Mouse (Mus musculus) neural tube, embryonic 12.5 days (tissue): Measurements from ENCODE around the gene Gbp2b. TPM values are rescaled to one million over a fixed set of nuclear protein-coding genes. Genes with fewer than 3 reads are reported as not detected.

Experiments used
- ATAC-seq: fragments of 200-750 bp; cut with Nextera tagmentation; 2 replicates; pipeline ENCODE4 v1.8.0; 2017; ENCODE audit warnings: low read depth, mild to moderate bottlenecking, moderate TSS enrichment, moderate library complexity; ENCODE audit not compliant: low FRiP score
- H3K27ac ChIP-seq: fragments of 300-500 bp; sonication (generic); 2 replicates; pipeline ENCODE4 v1.5.1; 2016
- H3K27me3 ChIP-seq: fragments of 300-500 bp; sonication (generic); replicated peaks from 2 replicates; pipeline ENCODE4 v1.6.1; 2016; ENCODE audit warnings: mild to moderate bottlenecking
- H3K36me3 ChIP-seq: fragments of 300-500 bp; sonication (generic); 2 replicates; pipeline ENCODE4 v1.6.1; 2016; ENCODE audit warnings: mild to moderate bottlenecking
- H3K4me1 ChIP-seq: fragments of 300-500 bp; sonication (generic); 2 replicates; pipeline ENCODE4 v1.6.1; 2016
- H3K4me2 ChIP-seq: fragments of 300-500 bp; sonication (generic); replicated peaks from 2 replicates; pipeline ENCODE4 v1.6.1; 2016; ENCODE audit warnings: mild to moderate bottlenecking
- H3K4me3 ChIP-seq: fragments of 300-500 bp; sonication (generic); 2 replicates; pipeline ENCODE4 v1.5.1; 2016
- H3K9ac ChIP-seq: fragments of 300-500 bp; sonication (generic); 2 replicates; pipeline ENCODE4 v1.6.1; 2016; ENCODE audit warnings: mild to moderate bottlenecking
- H3K9me3 ChIP-seq: fragments of 300-500 bp; sonication (generic); 2 replicates; pipeline ENCODE4 v1.6.1; 2016; ENCODE audit warnings: mild to moderate bottlenecking
- WGBS: fragments of 180-500 bp; shearing (Covaris S2); methylation state at CpG from one replicate; pipeline ENCODE4 v1.1.7; 2016; 5-methylcytosine and 5-hydroxymethylcytosine counted together
- polyA plus RNA-seq: library from polyadenylated mRNA; unstranded; fragments of >200 nt; fragmentation: Nextera tagmentation; extraction: Ambion mirVana; gene quantifications from 2 replicates; pipeline ENCODE4 v1.2.1, GENCODE M21; 2016

Gbp2b gene
- polyA plus RNA-seq, 1 experiment from 2014 or later: not detected

- Histone ChIP-seq H3K4me1 (no peaks in the 10 kb centered on the region), H3K4me3 (no peak overlapping the region), H3K9ac (no peak overlapping the region), H3K4me2 (no peak overlapping the region), H3K27ac (no peak overlapping the region), H3K27me3 (no peaks in the 10 kb centered on the region), H3K9me3 (no peaks in the 10 kb centered on the region), H3K36me3 (no peaks in the 10 kb centered on the region)
- 89% methylated on average over 4 of the region's 4 CpGs for WGBS
- ATAC-seq: no peak
These were observed 16.3 kb upstream of the Gbp2b start for GRCm38 (mm10) chr3:142578342-142578741.

GRCm38 (mm10) chr3:142583067-142583466 is 11.6 kb upstream of the Gbp2b start:
- H3K27me3 ChIP-seq: no peaks in the 10 kb centered on the region

GRCm38 (mm10) chr3:142587386-142587785 is 7.3 kb upstream of the Gbp2b start:
- no peak overlapping the region for H3K4me2 ChIP-seq
- no peak overlapping the region for H3K27ac ChIP-seq
- no peaks in the 10 kb centered on the region for H3K9me3 ChIP-seq
- H3K27me3 ChIP-seq: no peaks in the 10 kb centered on the region
- H3K4me3 ChIP-seq: no peak overlapping the region
- ATAC-seq: no peak
- H3K4me1 ChIP-seq: no peaks in the 10 kb centered on the region
- H3K36me3 ChIP-seq: no peaks in the 10 kb centered on the region
- H3K9ac ChIP-seq: no peak overlapping the region

More at GRCm38 (mm10) chr3:142583067-142583466, 11.6 kb upstream of the Gbp2b start:
- H3K27ac ChIP-seq: no peak overlapping the region
- no peak for ATAC-seq
- H3K36me3 ChIP-seq: no peaks in the 10 kb centered on the region
- WGBS: 92% methylated on average over 4 of the region's 4 CpGs
- no peak overlapping the region for H3K4me2 ChIP-seq
- H3K4me3 ChIP-seq: no peak overlapping the region
- no peaks in the 10 kb centered on the region for H3K4me1 ChIP-seq
- no peak overlapping the region for H3K9ac ChIP-seq
- H3K9me3 ChIP-seq: no peaks in the 10 kb centered on the region

GRCm38 (mm10) chr3:142588888-142589287 is 5.8 kb upstream of the Gbp2b start:
- ATAC-seq: no peak

GRCm38 (mm10) chr3:142590431-142591067 is 4.1 kb upstream of the Gbp2b start:
- Histone ChIP-seq H3K27ac (no peak overlapping the region), H3K4me2 (no peak overlapping the region), H3K4me3 (no peak overlapping the region), H3K27me3 (no peaks in the 10 kb centered on the region), H3K36me3 (no peaks in the 10 kb centered on the region), H3K9ac (no peak overlapping the region), H3K9me3 (no peaks in the 10 kb centered on the region), H3K4me1 (no peaks in the 10 kb centered on the region)
- WGBS: 79% methylated on average over 4 of the region's 4 CpGs
- no peak for ATAC-seq

More at GRCm38 (mm10) chr3:142588888-142589287, 5.8 kb upstream of the Gbp2b start:
- no peak overlapping the region for H3K4me3 ChIP-seq
- H3K27ac ChIP-seq: no peak overlapping the region
- no peaks in the 10 kb centered on the region for H3K4me1 ChIP-seq
- no peaks in the 10 kb centered on the region for H3K9me3 ChIP-seq
- H3K36me3 ChIP-seq: no peaks in the 10 kb centered on the region
- H3K4me2 ChIP-seq: no peak overlapping the region
- 78% methylated on average over 2 of the region's 2 CpGs for WGBS
- no peaks in the 10 kb centered on the region for H3K27me3 ChIP-seq
- H3K9ac ChIP-seq: no peak overlapping the region

- H3K9me3 ChIP-seq: no peaks in the 10 kb centered on the region
- H3K9ac ChIP-seq: no peak overlapping the region
- no peak overlapping the region for H3K27ac ChIP-seq
- WGBS: 87% methylated on average over 3 of the region's 3 CpGs
- no peak overlapping the region for H3K4me2 ChIP-seq
- no peaks in the 10 kb centered on the region for H3K4me1 ChIP-seq
- H3K27me3 ChIP-seq: no peaks in the 10 kb centered on the region
- no peak overlapping the region for H3K4me3 ChIP-seq
- no peak for ATAC-seq
- no peaks in the 10 kb centered on the region for H3K36me3 ChIP-seq
These were observed 3.3 kb downstream of the Gbp2b start for GRCm38 (mm10) chr3:142597923-142598322.

GRCm38 (mm10) chr3:142601675-142602074 is 7.0 kb downstream of the Gbp2b start:
- H3K9me3 ChIP-seq: no peaks in the 10 kb centered on the region
- no peak overlapping the region for H3K9ac ChIP-seq
- H3K4me2 ChIP-seq: no peak overlapping the region
- no peak overlapping the region for H3K4me3 ChIP-seq
- no peaks in the 10 kb centered on the region for H3K27me3 ChIP-seq
- no peak overlapping the region for H3K27ac ChIP-seq
- no peak for ATAC-seq
- H3K36me3 ChIP-seq: no peaks in the 10 kb centered on the region
- H3K4me1 ChIP-seq: no peaks in the 10 kb centered on the region

- no peak overlapping the region for H3K27ac ChIP-seq
- H3K4me2 ChIP-seq: no peak overlapping the region
- ATAC-seq: no peak
- H3K36me3 ChIP-seq: no peaks in the 10 kb centered on the region
- no peaks in the 10 kb centered on the region for H3K9me3 ChIP-seq
- WGBS: 85% methylated on average over 3 of the region's 3 CpGs
- no peaks in the 10 kb centered on the region for H3K27me3 ChIP-seq
- no peak overlapping the region for H3K9ac ChIP-seq
- H3K4me1 ChIP-seq: no peaks in the 10 kb centered on the region
- no peak overlapping the region for H3K4me3 ChIP-seq
These were observed 24.0 kb downstream of the Gbp2b start for GRCm38 (mm10) chr3:142618658-142619057.

- no peaks in the 10 kb centered on the region for H3K36me3 ChIP-seq
- H3K4me3 ChIP-seq: no peak overlapping the region
- H3K4me2 ChIP-seq: no peak overlapping the region
- H3K9ac ChIP-seq: no peak overlapping the region
- no peaks in the 10 kb centered on the region for H3K9me3 ChIP-seq
- ATAC-seq: no peak
- no peaks in the 10 kb centered on the region for H3K27me3 ChIP-seq
- H3K4me1 ChIP-seq: no peaks in the 10 kb centered on the region
- 39% methylated on average over 1 of the region's 1 CpGs for WGBS
- H3K27ac ChIP-seq: no peak overlapping the region
These were observed 25.0 kb downstream of the Gbp2b start for GRCm38 (mm10) chr3:142619606-142620005.

- H3K4me1 ChIP-seq: no peaks in the 10 kb centered on the region
- no peak for ATAC-seq
- H3K9ac ChIP-seq: no peak within 1 kb of the TSS
- H3K27me3 ChIP-seq: no peaks in the 10 kb centered on the region
- no peak within 1 kb of the TSS for H3K27ac ChIP-seq
- no peak within 1 kb of the TSS for H3K4me3 ChIP-seq
- H3K9me3 ChIP-seq: no peaks in the 10 kb centered on the region
- WGBS: 72% methylated on average over 4 of the region's 4 CpGs
- no peak within 1 kb of the TSS for H3K4me2 ChIP-seq
- no peaks in the 10 kb centered on the region for H3K36me3 ChIP-seq
These were observed 25.7 kb downstream of the Gbp2b start, which contains the start of gene Gbp2 for GRCm38 (mm10) chr3:142620111-142620955. Gene Gbp2 (plus strand): TSS chr3:142620602.

GRCm38 (mm10) chr3:142620956-142621562 is 26.4 kb downstream of the Gbp2b start:
- H3K36me3 ChIP-seq: no peaks in the 10 kb centered on the region
- H3K4me3 ChIP-seq: no peak overlapping the region
- no peaks in the 10 kb centered on the region for H3K27me3 ChIP-seq
- H3K4me2 ChIP-seq: no peak overlapping the region
- H3K27ac ChIP-seq: no peak overlapping the region
- H3K4me1 ChIP-seq: no peaks in the 10 kb centered on the region
- ATAC-seq: no peak
- H3K9me3 ChIP-seq: no peaks in the 10 kb centered on the region
- 50% methylated on average over 3 of the region's 3 CpGs for WGBS
- no peak overlapping the region for H3K9ac ChIP-seq

- H3K4me3 ChIP-seq: no peak overlapping the region
- H3K9ac ChIP-seq: no peak overlapping the region
- no peak overlapping the region for H3K4me2 ChIP-seq
- ATAC-seq: no peak
- no peaks in the 10 kb centered on the region for H3K4me1 ChIP-seq
- WGBS: 82% methylated on average over 8 of the region's 8 CpGs
- no peaks in the 10 kb centered on the region for H3K27me3 ChIP-seq
- no peaks in the 10 kb centered on the region for H3K9me3 ChIP-seq
- H3K27ac ChIP-seq: no peak overlapping the region
- no peaks in the 10 kb centered on the region for H3K36me3 ChIP-seq
These were observed 35.7 kb downstream of the Gbp2b start for GRCm38 (mm10) chr3:142630385-142630784.
